Mouse (Mus musculus) erythroid progenitor cell, adult 5-6 weeks (primary cell): ENCODE results near the gene Gad1. TPM values are rescaled to one million over a fixed set of nuclear protein-coding genes. Genes with fewer than 3 reads are reported as not detected.

Experiments used
- ATAC-seq: replicated peaks from 2 replicates; pipeline ENCODE4 v1.8.0; 2016; ENCODE audit warnings: moderate number of reproducible peaks, mild to moderate bottlenecking, moderate TSS enrichment, inconsistent platforms; ENCODE audit not compliant: poor library complexity, low FRiP score, severe bottlenecking
- total RNA-seq, 2 experiments: library from RNA; stranded (forward) in 1 of 2; stranded (reverse) in 1 of 2; fragments of 150-400 nt in 1 of 2; fragments of 186-747, 209-891 nt in 1 of 2; gene quantifications; 2 replicates each; pipeline versions ENCODE4 v1.2.3 to v1.2.4; 2015 to 2017; ENCODE audit warnings: low replicate concordance in 2 of 2

Gene Gad1
- total RNA-seq, 2 experiments from 2014 or later: not detected

DNA sequence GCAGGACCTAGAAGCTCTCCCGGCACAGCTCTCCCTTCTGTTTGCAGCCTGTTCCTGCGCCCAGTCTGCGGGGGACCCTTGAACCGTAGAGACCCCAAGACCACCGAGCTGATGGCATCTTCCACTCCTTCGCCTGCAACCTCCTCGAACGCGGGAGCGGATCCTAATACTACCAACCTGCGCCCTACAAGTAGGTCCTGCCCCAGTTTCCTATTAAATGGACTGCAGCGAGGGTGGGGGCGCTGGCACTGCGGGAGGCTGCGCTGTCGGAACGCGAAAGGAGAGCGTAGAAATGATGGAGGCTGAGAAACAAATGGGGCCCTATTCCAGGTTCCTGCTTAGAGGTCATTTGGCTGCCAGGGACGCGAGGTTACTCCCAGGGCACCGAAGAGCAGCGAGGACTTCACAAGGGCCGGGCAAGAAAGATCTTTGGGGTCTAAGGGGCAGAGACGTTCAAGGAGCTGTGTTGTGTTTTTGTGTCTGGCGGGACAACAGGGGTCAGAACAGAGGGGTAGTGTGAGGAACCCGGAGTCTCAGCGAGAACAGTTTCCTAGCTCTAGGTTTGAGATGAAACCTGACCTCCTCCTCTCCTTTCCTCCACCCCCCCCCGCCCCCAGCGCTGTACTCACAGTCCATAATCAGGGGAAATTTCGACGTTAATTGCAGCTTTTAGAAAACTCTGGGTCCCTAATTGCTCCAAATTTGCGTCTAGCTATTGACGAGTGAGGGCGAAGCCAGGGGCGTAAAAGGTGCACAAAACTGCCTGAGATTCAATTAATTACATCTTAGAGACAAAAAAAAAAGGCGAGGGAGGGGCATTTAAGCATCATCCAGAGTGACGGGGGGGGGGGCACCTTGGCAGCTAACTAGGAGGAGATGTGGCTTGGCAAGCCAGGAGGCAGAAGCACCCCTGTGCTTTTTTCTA lies 11.1 kb downstream of the Gad1 start:
- ATAC-seq: no peak

- ATAC-seq: no peak
These were observed 11.9 kb downstream of the Gad1 start for GRCm38 (mm10) chr2:70564646-70565315.

- no peak for ATAC-seq
These were observed 13.1 kb downstream of the Gad1 start for GRCm38 (mm10) chr2:70565651-70566602.

DNA sequence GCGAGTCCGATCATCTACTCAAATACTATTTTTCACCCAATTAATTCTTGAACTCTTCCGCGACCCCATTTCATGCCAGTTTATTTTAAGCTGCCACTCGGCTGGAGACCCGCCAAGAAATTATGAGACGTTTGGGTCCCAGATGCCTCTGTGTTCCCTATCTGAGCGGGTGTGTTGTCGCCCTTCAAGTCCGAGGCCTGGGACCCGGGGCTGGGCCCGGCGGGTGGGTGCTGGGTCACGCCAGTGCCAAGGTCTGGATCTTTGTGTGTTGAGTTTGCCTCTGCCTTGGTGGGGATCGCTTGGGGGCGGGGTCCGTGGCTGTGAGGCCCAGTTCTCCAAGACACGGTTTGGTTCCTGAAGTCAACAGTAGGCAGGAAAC lies 13.7 kb downstream of the Gad1 start:
- no peak for ATAC-seq

- ATAC-seq: no peak
These were observed 14.3 kb downstream of the Gad1 start for GRCm38 (mm10) chr2:70567071-70567681.

DNA sequence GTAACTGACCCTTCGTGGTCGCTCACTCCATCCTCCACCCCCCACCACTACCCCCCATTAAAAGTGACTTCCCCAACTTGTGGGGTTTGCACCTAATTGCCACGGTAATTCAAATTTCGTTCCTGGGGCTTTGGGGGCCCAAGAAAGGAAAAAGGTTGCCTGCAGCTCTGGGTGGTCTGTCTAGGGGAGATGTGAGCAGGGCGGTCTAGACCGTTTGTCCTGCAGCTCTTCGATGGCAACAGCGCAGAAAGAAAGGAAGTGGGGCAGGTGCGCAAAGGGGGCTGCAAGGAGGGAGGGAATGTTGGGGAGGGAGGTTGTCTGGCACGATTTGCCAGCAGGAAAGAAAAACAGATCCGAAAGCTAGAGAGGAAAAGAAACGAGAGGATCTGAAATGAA lies 14.8 kb downstream of the Gad1 start:
- ATAC-seq: no peak

GRCm38 (mm10) chr2:70568198-70568941 lies 15.5 kb downstream of the Gad1 start:
- no peak for ATAC-seq

- no peak for ATAC-seq
These were observed 18.8 kb downstream of the Gad1 start for GRCm38 (mm10) chr2:70571698-70572097.

DNA sequence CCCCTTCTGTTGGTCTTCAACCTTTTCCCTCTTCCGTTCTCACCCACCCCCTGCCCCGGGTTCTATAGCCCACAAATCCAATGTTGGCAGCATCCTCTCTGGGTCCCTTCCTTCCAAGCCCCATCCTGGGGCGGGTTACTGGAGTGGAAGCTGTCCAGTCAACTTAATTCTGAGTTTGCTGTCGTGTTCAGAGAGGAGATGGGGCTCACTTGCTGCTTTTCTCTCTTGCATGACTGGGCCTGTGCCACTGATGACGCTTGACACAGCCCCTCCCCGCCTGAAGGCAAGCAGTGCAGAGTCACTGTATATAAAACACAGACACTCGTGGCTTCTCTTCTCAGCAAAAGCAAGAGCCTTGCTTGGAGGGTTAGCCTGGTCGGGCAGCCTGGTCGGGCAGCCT lies 19.4 kb downstream of the Gad1 start:
- ATAC-seq: no peak

DNA sequence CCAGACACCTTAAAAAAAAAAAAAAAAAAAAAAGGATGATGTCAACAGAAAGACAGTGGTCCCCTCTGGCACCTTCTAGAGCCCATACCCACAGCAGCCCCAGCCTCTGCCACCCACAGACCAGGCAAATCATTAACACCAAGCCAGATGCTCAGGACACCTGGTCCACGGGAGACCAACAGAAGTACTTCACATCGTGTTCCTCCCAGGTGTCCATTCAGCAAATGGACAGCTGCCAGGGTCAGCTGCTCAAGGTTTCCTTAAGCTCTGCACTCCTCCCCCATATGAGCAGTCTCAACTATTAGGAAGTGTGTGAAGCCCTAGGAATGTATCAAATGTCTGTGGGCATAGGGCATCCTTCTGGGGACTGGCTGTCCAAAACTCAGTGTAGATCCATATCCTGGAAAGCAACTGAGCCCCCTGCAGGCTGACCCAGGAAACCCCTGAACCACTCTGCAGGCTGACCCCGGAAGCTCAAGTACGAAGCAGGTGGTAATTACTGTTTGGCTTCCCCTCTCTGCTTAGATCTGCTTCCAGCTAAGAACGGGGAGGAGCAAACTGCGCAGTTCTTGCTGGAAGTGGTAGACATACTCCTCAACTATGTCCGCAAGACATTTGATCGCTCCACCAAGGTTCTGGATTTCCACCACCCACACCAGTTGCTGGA lies 20.8 kb downstream of the Gad1 start:
- ATAC-seq: no peak

GRCm38 (mm10) chr2:70588200-70588599 lies 35.3 kb downstream of the Gad1 start:
- no peak for ATAC-seq

GRCm38 (mm10) chr2:70592432-70592831 lies 39.6 kb downstream of the Gad1 start:
- no peak for ATAC-seq

DNA sequence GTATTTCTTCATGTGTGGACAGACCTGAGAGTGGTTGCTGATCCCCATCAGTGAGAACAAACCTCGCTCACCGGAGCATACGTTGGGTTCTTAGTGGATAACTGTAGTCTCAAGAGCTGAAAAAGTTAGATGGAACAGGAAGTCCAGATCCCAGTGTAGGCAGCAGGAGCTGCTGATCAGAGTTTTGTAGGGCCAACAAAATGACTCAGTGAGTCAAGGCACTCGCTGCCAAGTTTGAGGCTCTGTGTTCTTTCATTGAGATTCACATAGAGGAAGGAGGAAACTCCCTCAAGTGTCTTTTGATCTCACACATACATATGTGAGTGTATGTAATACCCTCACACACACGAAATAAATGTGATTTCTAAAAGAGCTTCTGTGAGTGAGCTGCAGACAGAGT lies 40.8 kb downstream of the Gad1 start:
- no peak for ATAC-seq

DNA sequence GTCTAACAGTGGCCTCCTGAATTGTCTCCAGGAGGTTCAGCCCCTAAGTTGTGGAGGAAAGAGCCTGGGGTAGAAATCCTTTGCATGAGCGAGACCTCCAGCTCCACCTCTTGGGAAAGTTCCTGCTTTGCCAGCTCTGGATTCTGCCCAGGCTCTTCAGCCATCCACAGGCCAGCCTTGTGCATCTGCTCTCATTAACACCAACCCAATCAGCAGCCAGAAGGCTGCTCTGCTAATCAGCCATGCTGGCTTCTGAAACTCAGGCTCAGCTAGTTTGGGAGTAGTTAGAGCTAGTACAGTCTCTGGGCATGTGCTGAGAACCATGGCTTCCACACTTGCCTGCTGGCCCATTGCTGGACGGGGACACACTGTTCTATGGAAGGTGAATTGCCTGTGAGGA lies 43.0 kb downstream of the Gad1 start:
- ATAC-seq: no peak

GRCm38 (mm10) chr2:70609769-70610168 lies 56.9 kb downstream of the Gad1 start:
- ATAC-seq: no peak

DNA sequence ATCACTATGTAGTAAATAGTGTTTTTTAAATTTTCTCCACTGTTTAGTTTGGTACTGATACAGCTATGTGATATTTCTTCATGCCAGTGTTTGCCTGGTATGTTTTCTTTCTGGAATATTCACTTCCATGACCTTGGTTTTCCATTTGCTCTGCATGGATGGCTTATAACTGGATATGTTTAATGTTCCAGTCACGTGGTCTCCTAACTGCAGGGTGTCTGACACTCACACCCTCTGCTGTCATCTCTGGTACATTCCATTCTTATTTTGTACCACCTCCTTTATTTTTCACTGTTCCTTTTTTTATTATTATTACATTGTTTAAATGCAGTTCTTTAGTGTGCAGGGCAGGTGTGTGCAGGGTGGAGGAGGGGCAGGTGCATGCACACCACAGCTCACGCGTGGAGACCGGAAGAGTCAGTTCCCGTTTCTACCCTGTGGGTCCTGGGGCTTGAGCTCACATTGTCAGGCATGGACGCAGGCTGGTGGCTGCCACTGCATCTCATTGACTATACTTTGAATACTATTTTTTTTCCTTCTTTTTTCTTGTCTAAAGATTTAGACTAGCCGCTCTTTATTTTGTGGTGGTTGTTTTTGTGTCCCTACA lies 62.0 kb downstream of the Gad1 start:
- ATAC-seq: no peak

- no peak for ATAC-seq
These were observed 63.2 kb downstream of the Gad1 start for GRCm38 (mm10) chr2:70616076-70616475.

DNA sequence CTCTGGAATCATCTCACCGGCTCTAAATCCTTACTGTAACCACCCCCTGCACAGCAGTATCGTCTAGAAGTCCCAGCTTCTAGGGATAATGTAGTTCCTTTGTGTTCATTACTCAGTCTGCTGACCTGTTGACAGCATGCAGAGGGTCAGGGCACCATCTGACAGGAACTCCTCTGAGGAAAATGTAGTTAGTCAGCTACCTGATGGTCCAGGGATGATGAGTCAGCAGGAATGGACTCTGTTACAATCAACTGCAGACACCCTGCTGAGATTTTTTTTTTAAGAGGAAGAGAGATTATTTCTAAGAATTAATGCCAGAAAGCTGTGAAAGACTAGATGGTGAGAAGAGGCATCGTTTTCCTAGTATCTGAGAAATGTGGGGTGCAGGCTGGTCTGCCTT lies 63.7 kb downstream of the Gad1 start:
- no peak for ATAC-seq
